Mouse (Mus musculus): Measurements from ENCODE around the gene Trpm8.
A peak's percentile ranks its signal among the peaks of the same experiment; 100 is the strongest.

Trpm8 gene

GRCm38 (mm10) chr1:88432601-88433000 is 155.1 kb downstream of the Trpm8 start:
- DNase-seq (ENCODE audit: low spot score in 2 of 2) = no peak

GRCm38 (mm10) chr1:88433096-88433883 is 155.8 kb downstream of the Trpm8 start:
- DNase-seq (ENCODE audit: low spot score in 2 of 2) = no peak

GRCm38 (mm10) chr1:88434057-88434456 is 156.6 kb downstream of the Trpm8 start:
- no peak for DNase-seq (ENCODE audit: low spot score in 2 of 2)

GRCm38 (mm10) chr1:88437206-88438126 is 160.0 kb downstream of the Trpm8 start:
- peak; percentile 55 to 74 for DNase-seq (ENCODE audit: low spot score in 2 of 2)
